Mouse (Mus musculus): ENCODE data around the gene Ankrd12.
A peak's percentile ranks its signal among the peaks of the same experiment; 100 is the strongest.
"Not testable (repeated sequence)": the region's sequence is repeated elsewhere in the genome, so short reads cannot be mapped to it uniquely, and the experiment has no call there.

Gene Ankrd12

DNA sequence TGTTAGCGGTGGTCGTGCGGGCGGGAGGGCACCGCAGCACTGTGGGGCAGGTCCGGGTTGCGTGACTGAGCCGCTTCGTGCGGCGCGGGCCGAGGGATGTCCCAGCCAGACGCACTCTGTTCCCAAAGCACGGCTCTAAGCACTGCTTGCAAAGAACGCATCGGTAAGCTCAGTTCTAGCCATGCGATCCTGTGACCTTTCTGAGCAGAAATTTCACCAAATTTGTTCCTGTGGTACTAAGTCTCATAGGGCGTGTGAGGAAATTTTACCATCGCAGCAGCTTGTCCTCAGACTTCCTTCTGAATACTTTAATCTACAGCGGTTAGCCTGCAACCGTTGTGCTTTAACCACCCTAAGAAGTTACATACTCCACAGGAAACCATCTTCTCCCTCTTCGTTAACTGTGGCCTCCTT is 555 bp upstream of the Ankrd12 start:
- DNase-seq = no peak

DNA sequence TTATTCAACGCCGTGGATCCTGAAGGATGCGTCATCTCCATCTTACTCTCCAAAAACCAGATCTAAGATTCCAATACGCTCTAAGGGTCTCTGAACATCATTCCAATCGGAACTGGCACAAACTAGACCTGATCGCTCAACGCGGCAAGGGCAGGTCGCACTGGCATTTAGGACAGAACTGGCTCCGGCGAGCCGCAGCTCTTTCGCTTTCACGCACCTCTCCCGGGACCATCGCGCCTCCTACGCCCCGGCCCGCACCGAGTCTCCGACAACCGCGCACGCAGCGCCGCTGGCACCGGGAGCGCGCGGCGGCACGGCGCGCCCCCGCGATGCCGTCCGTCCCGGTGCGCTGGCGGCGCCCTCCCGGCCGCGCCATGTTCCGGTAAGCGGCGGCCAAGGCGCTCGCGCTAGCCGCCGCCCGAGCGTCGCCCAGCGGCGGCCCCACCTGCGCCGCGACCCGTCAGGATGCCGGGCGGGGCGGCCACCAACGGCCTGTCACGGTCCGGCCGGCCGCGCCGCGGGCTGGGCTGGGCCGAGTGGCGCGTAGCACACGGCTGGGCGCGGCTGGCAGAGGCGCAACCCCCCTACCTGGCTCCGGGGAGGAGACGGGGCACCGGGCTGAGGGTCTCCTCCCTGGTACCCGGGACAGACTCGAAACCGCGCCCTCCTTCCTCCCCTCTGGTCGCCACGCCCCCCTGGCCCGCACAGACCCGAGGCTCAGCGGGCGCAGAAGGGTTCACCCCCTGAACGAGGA is 538 bp downstream of the Ankrd12 start:
- peak; percentile 72 for DNase-seq

- DNase-seq = peak; percentile 24
Observed at GRCm38 (mm10) chr17:66075827-66076173, 1.1 kb downstream of the Ankrd12 start.

- DNase-seq = no peak
Observed at GRCm38 (mm10) chr17:66073971-66074370, 2.9 kb downstream of the Ankrd12 start.

DNA sequence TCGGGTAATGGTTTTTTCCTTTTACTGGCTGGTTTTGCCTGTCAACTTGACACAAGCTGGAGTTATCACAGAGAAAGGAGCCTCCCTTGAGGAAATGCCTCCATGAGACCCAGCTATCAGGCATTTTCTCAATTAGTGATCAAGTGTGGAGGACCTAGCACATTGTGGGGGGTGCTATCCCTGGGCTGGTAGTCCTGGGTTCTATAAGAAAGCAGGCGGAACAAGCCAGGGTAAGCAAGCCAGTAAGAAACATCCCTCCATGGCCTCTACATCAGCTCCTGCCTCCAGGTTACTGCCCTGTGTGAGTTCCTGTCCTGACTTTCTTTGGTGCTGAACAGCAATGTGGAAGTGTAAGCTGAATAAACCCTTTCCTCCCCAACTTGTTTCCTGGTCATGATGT is 7.9 kb downstream of the Ankrd12 start:
- not testable (repeated sequence) for DNase-seq

DNA sequence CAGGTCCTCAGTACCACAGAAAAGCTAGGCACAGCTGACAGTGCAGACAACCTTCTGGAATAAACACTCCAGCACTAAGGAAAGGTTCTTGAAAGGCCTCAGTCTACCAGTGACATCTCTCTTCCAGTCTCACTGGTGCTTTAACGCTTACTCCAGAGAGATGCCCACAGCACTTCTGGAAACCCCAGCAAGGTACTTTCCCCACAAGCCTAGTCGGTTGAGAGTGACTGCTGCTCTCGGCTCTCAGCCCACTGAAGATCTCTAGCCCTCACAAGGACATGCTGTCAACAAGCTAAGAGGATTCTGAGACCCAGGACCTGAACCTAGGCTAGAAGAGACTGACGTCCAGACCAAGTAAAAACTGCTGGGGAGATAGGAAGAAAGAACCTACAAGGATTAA is 11.8 kb downstream of the Ankrd12 start:
- DNase-seq = no peak

- DNase-seq = no peak
Observed at GRCm38 (mm10) chr17:66061241-66061938, 15.5 kb downstream of the Ankrd12 start.

- DNase-seq = no peak
Observed at GRCm38 (mm10) chr17:66058160-66058559, 18.7 kb downstream of the Ankrd12 start.

GRCm38 (mm10) chr17:66057145-66057544 is 19.7 kb downstream of the Ankrd12 start:
- no peak for DNase-seq

GRCm38 (mm10) chr17:66053349-66053748 is 23.5 kb downstream of the Ankrd12 start:
- no peak for DNase-seq

- DNase-seq = no peak
Observed at GRCm38 (mm10) chr17:66048795-66049194, 28.1 kb downstream of the Ankrd12 start.

DNA sequence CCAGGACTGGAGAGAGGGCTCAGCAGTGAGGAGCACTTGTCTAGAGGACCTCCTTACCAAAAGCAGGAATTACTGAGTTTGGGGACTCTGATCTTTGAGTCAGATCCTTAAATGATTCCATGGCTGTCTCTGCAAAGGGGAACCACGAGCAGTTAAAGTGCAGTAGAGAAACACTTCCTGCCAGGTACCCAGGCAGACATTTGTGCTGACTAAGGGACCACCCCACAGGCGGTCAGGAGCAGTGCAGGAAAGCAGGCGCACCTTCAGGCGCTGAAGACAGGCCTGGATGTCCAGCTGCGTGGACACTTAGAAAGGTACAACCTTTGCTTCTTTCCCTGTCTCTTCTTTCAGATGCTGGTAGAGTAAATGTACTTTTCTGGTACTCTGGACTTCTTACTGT is 28.7 kb downstream of the Ankrd12 start:
- DNase-seq = no peak

- not testable (repeated sequence) for DNase-seq
Observed at GRCm38 (mm10) chr17:66043679-66044078, 33.2 kb downstream of the Ankrd12 start.

- DNase-seq = no peak
Observed at GRCm38 (mm10) chr17:66041020-66041419, 35.9 kb downstream of the Ankrd12 start.

GRCm38 (mm10) chr17:66033239-66033638 is 43.6 kb downstream of the Ankrd12 start:
- DNase-seq = no peak

- DNase-seq = no peak
Observed at GRCm38 (mm10) chr17:66031991-66032390, 44.9 kb downstream of the Ankrd12 start.

DNA sequence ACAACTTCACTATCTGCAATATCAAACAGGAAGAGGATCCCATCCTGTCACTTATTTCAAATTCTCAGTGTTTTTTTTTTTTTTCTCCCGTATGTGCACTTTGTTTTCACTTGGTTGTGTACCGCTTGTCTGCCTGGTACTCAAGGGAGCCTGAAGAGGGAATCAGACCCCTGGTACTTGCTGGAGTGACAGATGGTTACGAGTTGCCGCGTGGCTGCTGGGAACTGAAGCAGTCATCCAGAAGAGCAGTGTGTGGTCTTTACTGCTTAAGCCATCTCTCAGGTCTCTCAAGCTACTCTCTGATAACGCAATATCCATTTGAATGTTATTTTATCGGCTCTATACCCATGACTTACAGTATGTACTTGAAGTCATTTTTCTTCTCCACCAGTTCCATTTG is 52.7 kb downstream of the Ankrd12 start:
- no peak for DNase-seq

DNA sequence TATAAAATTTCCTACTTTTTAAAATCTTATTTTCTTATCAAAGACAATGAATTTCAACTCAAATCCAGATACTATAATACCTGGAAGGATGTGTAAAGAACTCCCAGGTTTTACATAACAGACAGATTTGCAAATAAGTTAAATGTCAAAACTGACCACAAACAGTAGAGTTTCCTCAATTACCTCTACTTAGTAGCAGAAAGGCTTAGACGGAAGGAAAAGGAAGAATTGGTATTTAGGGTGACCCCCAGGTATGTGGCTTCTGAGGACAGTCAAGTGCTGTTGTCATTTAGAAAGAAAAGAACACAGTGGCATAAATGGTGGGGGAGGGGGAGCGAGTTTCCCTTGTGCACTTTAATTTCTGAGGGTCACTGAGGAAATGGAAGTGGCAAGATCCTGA is 65.1 kb downstream of the Ankrd12 start:
- DNase-seq = no peak

DNA sequence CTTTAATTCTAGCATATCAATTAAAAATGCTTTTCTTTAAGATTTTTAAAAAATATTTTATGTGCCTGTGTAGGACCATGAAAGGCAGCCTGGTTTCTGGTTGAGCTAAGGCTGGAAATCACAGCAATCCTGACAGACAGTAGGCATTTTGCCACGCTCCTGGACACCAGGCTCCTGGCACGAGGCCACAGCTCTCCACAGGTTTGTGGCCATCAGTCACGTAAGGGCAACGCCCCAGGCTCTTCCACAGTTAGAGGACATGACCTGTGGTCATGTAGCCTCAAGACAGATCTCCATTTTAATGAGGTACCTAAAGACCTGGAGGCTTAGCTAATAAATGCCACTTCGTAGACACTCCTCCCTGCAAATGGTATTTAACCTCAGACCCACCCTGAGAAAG is 69.0 kb downstream of the Ankrd12 start:
- peak; percentile 74 for DNase-seq

GRCm38 (mm10) chr17:66007473-66007872 is 69.4 kb downstream of the Ankrd12 start:
- no peak for DNase-seq

GRCm38 (mm10) chr17:65988151-65988820 is 88.6 kb downstream of the Ankrd12 start:
- no peak for DNase-seq

- not testable (repeated sequence) for DNase-seq
Observed at GRCm38 (mm10) chr17:65976720-65977119, 100.2 kb downstream of the Ankrd12 start.

GRCm38 (mm10) chr17:65967751-65968150 is 109.1 kb downstream of the Ankrd12 start:
- DNase-seq = no peak

GRCm38 (mm10) chr17:65962263-65962662 is 114.6 kb downstream of the Ankrd12 start:
- no peak for DNase-seq

Data from cerebellum, adult 9-11 months (tissue).